Mouse (Mus musculus): ENCODE data around the gene Hist1h2an. TPM values are rescaled to one million over a fixed set of nuclear protein-coding genes. Genes with fewer than 3 reads are reported as not detected.

The Hist1h2an gene
- 10 to 100 TPM; 13.8 to 30.2 TPM for polyA plus RNA-seq (2012; fragmentation: generic; extraction: Trizol)

GRCm38 (mm10) chr13:21786899-21787629 lies at the start of gene Hist1h2an, which contains the start of gene Hist1h2bp:
TSS of gene Hist1h2an (minus strand) at chr13:21787218.
TSS of gene Hist1h2bp (plus strand) at chr13:21787461.

GRCm38 (mm10) chr13:21833461-21833860 lies 46.4 kb upstream of the Hist1h2an start, which contains the start of the genes Hist1h2ap and Hist1h2br:
TSS of gene Hist1h2ap (minus strand) at chr13:21833507.
TSS of gene Hist1h2br (plus strand) at chr13:21833743.

GRCm38 (mm10) chr13:21831418-21832394 lies 44.7 kb upstream of the Hist1h2an start, which contains the start of gene Hist1h4n:
TSS of gene Hist1h4n (minus strand) at chr13:21832196.

GRCm38 (mm10) chr13:21811539-21811938 lies 24.5 kb upstream of the Hist1h2an start, which contains the start of gene Hist1h4m:
TSS of gene Hist1h4m (plus strand) at chr13:21811746.

GRCm38 (mm10) chr13:21810073-21810472 lies 23.1 kb upstream of the Hist1h2an start, which contains the start of the genes Hist1h2bq and Hist1h2ao:
TSS of gene Hist1h2bq (minus strand) at chr13:21810197.
TSS of gene Hist1h2ao (plus strand) at chr13:21810465.

GRCm38 (mm10) chr13:21783255-21783617 lies 3.8 kb downstream of the Hist1h2an start, which contains the start of gene Hist1h3i:
TSS of gene Hist1h3i (minus strand) at chr13:21783370.

GRCm38 (mm10) chr13:21779767-21780731 lies 7.0 kb downstream of the Hist1h2an start, which contains the start of gene Hist1h1b:
TSS of gene Hist1h1b (minus strand) at chr13:21780625.

GRCm38 (mm10) chr13:21753524-21754285 lies 33.3 kb downstream of the Hist1h2an start, which contains the start of the genes Hist1h2ak and Hist1h2bn:
TSS of gene Hist1h2ak (minus strand) at chr13:21753827.
TSS of gene Hist1h2bn (plus strand) at chr13:21754123.

GRCm38 (mm10) chr13:21750159-21751017 lies 36.6 kb downstream of the Hist1h2an start, which contains the start of gene Hist1h4k:
TSS of gene Hist1h4k (minus strand) at chr13:21750505.

Other genes starting within 250 kb of the Hist1h2an start
- gene Olfr1366, start 244.4 kb downstream of the Hist1h2an start, polyA plus RNA-seq (2012; fragmentation: generic; extraction: Trizol): under 1 TPM; 0.01 to 0.05 TPM
- not detected for gene Olfr1535, start 227.3 kb downstream of the Hist1h2an start, polyA plus RNA-seq (2012; fragmentation: generic; extraction: Trizol)
- gene Olfr1364, start 205.5 kb downstream of the Hist1h2an start, polyA plus RNA-seq (2012; fragmentation: generic; extraction: Trizol): not detected
- gene Olfr1362, start 173.2 kb downstream of the Hist1h2an start, polyA plus RNA-seq (2012; fragmentation: generic; extraction: Trizol): not detected
- under 1 TPM in 1 of 2 experiments, not detected in 1; 0.02 TPM for gene Olfr11, start 144.7 kb downstream of the Hist1h2an start, polyA plus RNA-seq (2012; fragmentation: generic; extraction: Trizol)
- gene Olfr1361, start 123.8 kb downstream of the Hist1h2an start, polyA plus RNA-seq (2012; fragmentation: generic; extraction: Trizol): not detected
- gene Olfr1360, start 109.8 kb downstream of the Hist1h2an start, polyA plus RNA-seq (2012; fragmentation: generic; extraction: Trizol): not detected
- not detected for gene Olfr1359, start 89.1 kb downstream of the Hist1h2an start, polyA plus RNA-seq (2012; fragmentation: generic; extraction: Trizol)
- gene Hist1h2bl, start 71.1 kb downstream of the Hist1h2an start, polyA plus RNA-seq (2012; fragmentation: generic; extraction: Trizol): 10 to 100 TPM in 1 of 2 experiments, 1 to 10 TPM in 1; 3.1 to 18.5 TPM
- gene Hist1h2ai, start 70.8 kb downstream of the Hist1h2an start, polyA plus RNA-seq (2012; fragmentation: generic; extraction: Trizol): 10 to 100 TPM; 16.9 to 23.6 TPM
- gene Hist1h3h, start 69.6 kb downstream of the Hist1h2an start, polyA plus RNA-seq (2012; fragmentation: generic; extraction: Trizol): 10 to 100 TPM; 14.5 to 88.7 TPM
- 10 to 100 TPM in 1 of 2 experiments, 1 to 10 TPM in 1; 2.2 to 12.6 TPM for gene Hist1h2bm, start 65.2 kb downstream of the Hist1h2an start, polyA plus RNA-seq (2012; fragmentation: generic; extraction: Trizol)
- 1 to 10 TPM; 4.2 to 5.5 TPM for gene Hist1h4j, start 52.2 kb downstream of the Hist1h2an start, polyA plus RNA-seq (2012; fragmentation: generic; extraction: Trizol)
- 10 to 100 TPM in 1 of 2 experiments, 1 to 10 TPM in 1; 7.8 to 28.2 TPM for gene Hist1h4k, start 36.7 kb downstream of the Hist1h2an start, polyA plus RNA-seq (2012; fragmentation: generic; extraction: Trizol)
- gene Hist1h2ak, start 33.4 kb downstream of the Hist1h2an start, polyA plus RNA-seq (2012; fragmentation: generic; extraction: Trizol): 10 to 100 TPM in 1 of 2 experiments, 1 to 10 TPM in 1; 2.8 to 17.3 TPM
- 1 to 10 TPM; 2.0 to 7.9 TPM for gene Hist1h2bn, start 33.1 kb downstream of the Hist1h2an start, polyA plus RNA-seq (2012; fragmentation: generic; extraction: Trizol)
- 1 to 10 TPM; 1.6 to 7.5 TPM for gene Hist1h1b, start 6.6 kb downstream of the Hist1h2an start, polyA plus RNA-seq (2012; fragmentation: generic; extraction: Trizol)
- gene Hist1h3i, start 3.8 kb downstream of the Hist1h2an start, polyA plus RNA-seq (2012; fragmentation: generic; extraction: Trizol): 10 to 100 TPM; 13.1 to 37.5 TPM
- gene Hist1h2bp, start 243 bp upstream of the Hist1h2an start, polyA plus RNA-seq (2012; fragmentation: generic; extraction: Trizol): 10 to 100 TPM in 1 of 2 experiments, 1 to 10 TPM in 1; 1.7 to 17.1 TPM
- 10 to 100 TPM; 10.6 to 41.1 TPM for gene Hist1h2bq, start 23.0 kb upstream of the Hist1h2an start, polyA plus RNA-seq (2012; fragmentation: generic; extraction: Trizol)
- gene Hist1h2ao, start 23.2 kb upstream of the Hist1h2an start, polyA plus RNA-seq (2012; fragmentation: generic; extraction: Trizol): 1 to 10 TPM in 1 of 2 experiments, under 1 TPM in 1; 0.84 to 2.2 TPM
- gene Hist1h4m, start 24.5 kb upstream of the Hist1h2an start, polyA plus RNA-seq (2012; fragmentation: generic; extraction: Trizol): 1 to 10 TPM in 1 of 2 experiments, not detected in 1; 2.9 TPM
- gene Hist1h4n, start 45.0 kb upstream of the Hist1h2an start, polyA plus RNA-seq (2012; fragmentation: generic; extraction: Trizol): 10 to 100 TPM; 21.2 to 62.8 TPM
- gene Hist1h2ap, start 46.3 kb upstream of the Hist1h2an start, polyA plus RNA-seq (2012; fragmentation: generic; extraction: Trizol): 1,000 to 10,000 TPM in 1 of 2 experiments, 100 to 1,000 TPM in 1; 1,000 to 8,126 TPM
- 10 to 100 TPM in 1 of 2 experiments, 1 to 10 TPM in 1; 8.9 to 41.0 TPM for gene Hist1h2br, start 46.5 kb upstream of the Hist1h2an start, polyA plus RNA-seq (2012; fragmentation: generic; extraction: Trizol)
- gene Zfp184, start 157.9 kb upstream of the Hist1h2an start, polyA plus RNA-seq (2012; fragmentation: generic; extraction: Trizol): 1 to 10 TPM in 1 of 2 experiments, under 1 TPM in 1; 0.04 to 2.1 TPM
- gene Pom121l2, start 194.0 kb upstream of the Hist1h2an start, polyA plus RNA-seq (2012; fragmentation: generic; extraction: Trizol): not detected
- gene Prss16, start 222.5 kb upstream of the Hist1h2an start, polyA plus RNA-seq (2012; fragmentation: generic; extraction: Trizol): 1 to 10 TPM; 1.1 to 3.2 TPM
- 10 to 100 TPM in 1 of 2 experiments, 1 to 10 TPM in 1; 5.3 to 10.8 TPM for gene Hist1h2ah, start 248.3 kb upstream of the Hist1h2an start, polyA plus RNA-seq (2012; fragmentation: generic; extraction: Trizol)
- 10 to 100 TPM; 10.6 to 56.7 TPM for gene Hist1h2bk, start 248.7 kb upstream of the Hist1h2an start, polyA plus RNA-seq (2012; fragmentation: generic; extraction: Trizol)

Measured in C3H10T1/2 (cell line).